Mouse (Mus musculus): ENCODE results near the gene 2310034G01Rik.

DNA sequence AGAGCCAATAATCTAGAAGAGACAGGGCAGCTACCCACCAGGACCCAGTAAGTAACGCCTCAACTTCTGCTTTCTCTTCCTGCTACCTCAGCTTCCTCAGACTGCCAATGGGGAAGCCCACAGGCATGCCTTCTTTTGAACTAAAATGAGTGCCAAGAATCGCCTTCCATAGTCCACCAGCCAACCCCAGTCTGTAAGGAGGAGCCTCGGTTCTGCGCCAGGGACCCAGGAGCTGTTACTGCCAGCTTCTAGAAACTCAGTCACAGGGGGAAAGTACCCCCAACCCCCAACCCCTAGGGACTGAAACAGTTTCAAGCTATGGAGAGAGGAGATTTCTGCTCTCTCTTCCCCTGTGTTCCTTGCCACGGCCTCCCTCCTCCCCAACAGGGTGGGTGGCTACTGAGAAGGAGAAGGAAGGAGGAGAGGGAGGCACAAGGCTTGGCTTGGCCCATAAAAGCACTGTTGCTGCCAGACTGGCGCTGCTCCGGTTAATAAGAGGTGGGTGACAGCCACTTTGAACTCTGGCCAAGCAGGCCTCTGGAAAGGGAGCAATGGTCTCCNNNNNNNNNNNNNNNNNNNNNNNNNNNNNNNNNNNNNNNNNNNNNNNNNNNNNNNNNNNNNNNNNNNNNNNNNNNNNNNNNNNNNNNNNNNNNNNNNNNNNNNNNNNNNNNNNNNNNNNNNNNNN lies 10.7 kb downstream of the 2310034G01Rik start:
- TF ChIP-seq CTCF (IDR thresholded peaks at IDR 0.05; ENCODE audit: low read depth) (no peak), EP300 (optimal IDR thresholded peaks at IDR 0.05) (no peak)

All from stomach, postnatal 0 days (tissue).